Mouse (Mus musculus): ENCODE measurements around the gene Trim11. TPM values are rescaled to one million over a fixed set of nuclear protein-coding genes. Genes with fewer than 3 reads are reported as not detected.
A peak's percentile ranks its signal among the peaks of the same experiment; 100 is the strongest.

Gene Trim11
- total and polyA plus RNA-seq, 3 experiments, result 24.8 to 27.0 TPM; not detected in 1

DNA sequence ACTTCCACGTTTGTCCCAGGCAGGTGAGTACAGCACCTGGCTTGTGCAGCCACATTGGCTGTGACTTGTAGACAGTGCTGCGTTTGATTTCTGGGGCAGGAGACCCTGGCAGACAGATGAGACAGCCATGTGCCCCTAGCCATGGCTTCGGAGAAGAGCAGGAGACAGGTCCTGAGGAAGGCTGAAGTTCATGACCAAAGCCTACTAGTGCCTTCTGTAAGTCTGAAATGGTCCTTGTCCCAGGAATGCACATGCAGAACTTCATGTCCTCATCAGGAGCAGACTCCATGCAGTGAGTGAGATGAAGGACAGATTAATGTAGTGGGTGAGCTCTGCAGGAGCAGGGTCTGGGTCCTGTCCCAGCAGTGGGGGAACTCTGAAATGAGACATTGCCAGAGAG lies 14.0 kb downstream of the Trim11 start:
- Histone ChIP-seq H3K4me1 (ENCODE audit: control insufficient read depth in 1 of 2, insufficient read depth in 2 of 2, low read length in 2 of 2) (peaks cover 0 to 15% of the 10 kb centered on the region in 2 experiments; a peak in 2 of 4 replicates), H3K27me3 (ENCODE audit: control insufficient read depth in 1 of 2, insufficient read depth in 2 of 2, low read length in 2 of 2) (no peaks in the 10 kb centered on the region), H3K27ac (ENCODE audit: control insufficient read depth, low read depth, low read length) (no peak overlapping the region), H3K9ac (ENCODE audit: control insufficient read depth, low read depth, low read length, poor library complexity, severe bottlenecking) (no peak overlapping the region), H3K4me3 (ENCODE audit: control insufficient read depth in 1 of 2, insufficient read depth in 1 of 2, low read depth in 2 of 2, low read length in 2 of 2) (no peak overlapping the region), H3K9me3 (replicated peaks; ENCODE audit: insufficient read depth, low read length) (no peaks in the 10 kb centered on the region), H3K36me3 (ENCODE audit: control insufficient read depth in 1 of 2, insufficient read depth in 2 of 2, low read length in 2 of 2) (peaks cover 5 to 6% of the 10 kb centered on the region in 2 experiments; a peak in 3 of 4 replicates), H3K79me2 (ENCODE audit: control insufficient read depth, insufficient read depth, low read length, poor library complexity) (no peaks in the 10 kb centered on the region)
- no peak for TF ChIP-seq TCF12 (IDR thresholded peaks at IDR 0.05; ENCODE audit: low read depth, low read length)
- peak in 1 of 2 experiments; percentile 21; a peak in 1 of 4 replicates for TF ChIP-seq POLR2A (IDR thresholded peaks at IDR 0.05; ENCODE audit: control insufficient read depth in 1 of 2, insufficient read depth in 1 of 2, low read depth in 1 of 2, low read length in 2 of 2, poor library complexity in 1 of 2)
- DNase-seq (ENCODE audit: low read depth, low spot score), result no peak

DNA sequence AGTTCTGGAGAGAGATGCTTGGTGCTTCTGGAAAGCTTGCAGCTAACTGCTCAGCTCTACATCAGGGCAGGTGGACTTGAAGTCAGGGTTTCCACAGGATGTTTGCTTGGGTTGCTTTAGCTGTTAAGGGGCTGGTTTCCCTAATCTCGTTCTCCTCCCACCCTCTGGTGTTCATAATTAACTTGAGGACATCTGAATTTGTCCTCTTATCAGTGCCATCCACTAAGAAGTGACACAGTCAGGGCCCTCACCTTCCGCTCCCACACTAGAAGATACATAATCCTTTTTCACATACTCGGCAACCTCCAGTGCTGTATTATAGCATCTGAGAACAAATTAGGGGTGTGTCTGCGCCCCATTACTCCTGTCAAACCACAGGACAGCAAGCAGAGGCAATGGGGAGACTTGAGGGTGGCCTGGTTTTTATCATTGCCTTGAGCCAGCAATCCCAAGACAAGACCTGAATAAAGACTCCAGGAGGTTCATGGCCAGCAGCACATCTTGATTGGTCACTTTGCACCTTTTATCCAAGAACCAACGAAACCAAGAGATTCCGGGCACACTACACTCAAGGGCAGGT lies 15.3 kb downstream of the Trim11 start:
- H3K9me3 ChIP-seq (replicated peaks; ENCODE audit: insufficient read depth, low read length), result no peaks in the 10 kb centered on the region
- H3K36me3 ChIP-seq (ENCODE audit: control insufficient read depth in 1 of 2, insufficient read depth in 2 of 2, low read length in 2 of 2), result peaks cover 2 to 6% of the 10 kb centered on the region in 2 experiments; a peak in 3 of 4 replicates
- no peak overlapping the region for H3K9ac ChIP-seq (ENCODE audit: control insufficient read depth, low read depth, low read length, poor library complexity, severe bottlenecking)
- no peaks in the 10 kb centered on the region for H3K79me2 ChIP-seq (ENCODE audit: control insufficient read depth, insufficient read depth, low read length, poor library complexity)
- peak; percentile 55 for DNase-seq (ENCODE audit: low read depth, low spot score)
- H3K27ac ChIP-seq (ENCODE audit: control insufficient read depth, low read depth, low read length), result no peak overlapping the region
- no peak for TF ChIP-seq MAFK (IDR thresholded peaks at IDR 0.05; ENCODE audit: borderline replicate concordance, low read depth, low read length)
- no peak for TF ChIP-seq NELFE (IDR thresholded peaks at IDR 0.05; ENCODE audit: low read depth, low read length)
- peak; percentile 60; the same call in 1 of the 2 replicates for TF ChIP-seq GATA1 (IDR thresholded peaks at IDR 0.05; ENCODE audit: low read depth, low read length)
- TF ChIP-seq POLR2AphosphoS2 (IDR thresholded peaks at IDR 0.05; ENCODE audit: low read length), result peak; percentile 60
- no peak for TF ChIP-seq GABPA (IDR thresholded peaks at IDR 0.05; ENCODE audit: low read depth, low read length)
- TF ChIP-seq SIN3A (IDR thresholded peaks at IDR 0.05; ENCODE audit: low read length), result 0 out of 2 replicates have a peak, but pooled peaks have one; percentile 11
- TF ChIP-seq EP300 (IDR thresholded peaks at IDR 0.05; ENCODE audit: low read depth in 1 of 2, low read length in 2 of 2), result peak in 1 of 2 experiments; percentile 16; a peak in 1 of 4 replicates
- TF ChIP-seq UBTF (IDR thresholded peaks at IDR 0.05; ENCODE audit: borderline replicate concordance, insufficient read depth, low read depth, low read length), result no peak
- no peak for TF ChIP-seq SMC3 (IDR thresholded peaks at IDR 0.05; ENCODE audit: low read depth, low read length)
- TF ChIP-seq BHLHE40 (IDR thresholded peaks at IDR 0.05; ENCODE audit: borderline replicate concordance, low read depth, low read length), result no peak
- TF ChIP-seq MXI1 (IDR thresholded peaks at IDR 0.05; ENCODE audit: low read depth, low read length), result no peak
- H3K27me3 ChIP-seq (ENCODE audit: control insufficient read depth in 1 of 2, insufficient read depth in 2 of 2, low read length in 2 of 2), result no peaks in the 10 kb centered on the region
- H3K4me1 ChIP-seq (ENCODE audit: control insufficient read depth in 1 of 2, insufficient read depth in 2 of 2, low read length in 2 of 2), result peaks cover 0 to 15% of the 10 kb centered on the region in 2 experiments; a peak in 2 of 4 replicates
- no peak overlapping the region for H3K4me3 ChIP-seq (ENCODE audit: control insufficient read depth in 1 of 2, insufficient read depth in 1 of 2, low read depth in 2 of 2, low read length in 2 of 2)

DNA sequence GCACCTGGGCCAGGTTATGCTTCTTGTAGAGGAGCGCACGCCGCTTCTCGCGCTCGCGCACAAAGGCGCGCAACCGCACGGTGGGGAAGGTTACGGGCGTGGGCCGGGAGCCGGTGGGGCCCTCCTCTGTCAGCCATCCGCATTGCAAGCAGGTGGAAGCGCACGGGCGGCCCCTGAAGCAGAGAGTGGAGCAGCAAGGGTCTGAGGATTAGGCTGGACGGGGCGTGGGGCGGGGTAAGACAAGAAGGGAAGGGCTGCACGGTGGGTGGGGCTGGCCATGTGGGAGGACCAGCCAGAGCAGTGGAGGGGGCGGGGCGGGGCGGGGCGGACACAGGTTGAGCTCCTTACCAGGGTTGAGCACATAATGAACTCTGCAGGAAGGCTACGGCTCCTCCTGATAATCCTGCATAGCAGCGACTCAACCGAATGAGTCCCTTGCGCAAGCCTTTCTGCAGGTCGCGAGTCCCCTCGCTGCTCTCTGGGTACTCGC lies 16.5 kb downstream of the Trim11 start:
- Histone ChIP-seq H3K36me3 (ENCODE audit: control insufficient read depth in 1 of 2, insufficient read depth in 2 of 2, low read length in 2 of 2) (peaks cover under 1 to 6% of the 10 kb centered on the region in 2 experiments; a peak in 3 of 4 replicates), H3K4me3 (ENCODE audit: control insufficient read depth in 1 of 2, insufficient read depth in 1 of 2, low read depth in 2 of 2, low read length in 2 of 2) (no peak overlapping the region), H3K4me1 (ENCODE audit: control insufficient read depth in 1 of 2, insufficient read depth in 2 of 2, low read length in 2 of 2) (peaks cover 0 to 15% of the 10 kb centered on the region in 2 experiments; a peak in 2 of 4 replicates), H3K9me3 (replicated peaks; ENCODE audit: insufficient read depth, low read length) (no peaks in the 10 kb centered on the region), H3K79me2 (ENCODE audit: control insufficient read depth, insufficient read depth, low read length, poor library complexity) (no peaks in the 10 kb centered on the region), H3K27me3 (ENCODE audit: control insufficient read depth in 1 of 2, insufficient read depth in 2 of 2, low read length in 2 of 2) (no peaks in the 10 kb centered on the region), H3K9ac (ENCODE audit: control insufficient read depth, low read depth, low read length, poor library complexity, severe bottlenecking) (no peak overlapping the region), H3K27ac (ENCODE audit: control insufficient read depth, low read depth, low read length) (no peak overlapping the region)
- no peak for DNase-seq (ENCODE audit: low read depth, low spot score)
- TF ChIP-seq MYB (IDR thresholded peaks at IDR 0.05; ENCODE audit: low read depth, low read length) (no peak), JUND (IDR thresholded peaks at IDR 0.05; ENCODE audit: low read depth, low read length) (no peak), CHD1 (IDR thresholded peaks at IDR 0.05; ENCODE audit: low read depth, low read length) (no peak), ETS1 (IDR thresholded peaks at IDR 0.05; ENCODE audit: low read depth, low read length) (no peak), ZMIZ1 (IDR thresholded peaks at IDR 0.05; ENCODE audit: low read depth, low read length) (no peak), POLR2A (IDR thresholded peaks at IDR 0.05; ENCODE audit: control insufficient read depth in 1 of 2, insufficient read depth in 1 of 2, low read depth in 1 of 2, low read length in 2 of 2, poor library complexity in 1 of 2) (no peak), TBP (IDR thresholded peaks at IDR 0.05; ENCODE audit: low read depth, low read length) (no peak)

Data from MEL (cell line).